Mouse (Mus musculus) hindbrain, embryonic 10.5 days (tissue): ENCODE results near the gene Shank2. TPM values are rescaled to one million over a fixed set of nuclear protein-coding genes. Genes with fewer than 3 reads are reported as not detected.
A peak's percentile ranks its signal among the peaks of the same experiment; 100 is the strongest.

ENCODE experiments used
- DNase-seq: peaks from one replicate; pipeline ENCODE4 v3.0.0-alpha.2; 2017; ENCODE audit warnings: low spot score
- H3K27ac ChIP-seq: fragments of 300-500 bp; sonication (generic); 2 replicates; pipeline ENCODE4 v1.5.1; 2016; ENCODE audit warnings: mild to moderate bottlenecking, moderate library complexity
- H3K27me3 ChIP-seq: fragments of 300-500 bp; sonication (generic); 2 replicates; pipeline ENCODE4 v1.6.1; 2016; ENCODE audit warnings: mild to moderate bottlenecking; ENCODE audit not compliant: poor library complexity, insufficient read depth, severe bottlenecking
- H3K36me3 ChIP-seq: fragments of 300-500 bp; sonication (generic); 2 replicates; pipeline ENCODE4 v1.6.1; 2016; ENCODE audit warnings: mild to moderate bottlenecking, moderate library complexity
- H3K4me1 ChIP-seq: fragments of 300-500 bp; sonication (generic); replicated peaks from 2 replicates; pipeline ENCODE4 v1.6.1; 2016; ENCODE audit warnings: mild to moderate bottlenecking
- H3K4me3 ChIP-seq: fragments of 300-500 bp; sonication (generic); 2 replicates; pipeline ENCODE4 v1.5.1; 2016; ENCODE audit warnings: mild to moderate bottlenecking, moderate library complexity
- H3K9me3 ChIP-seq: fragments of 300-500 bp; sonication (generic); 2 replicates; pipeline ENCODE4 v1.6.1; 2016; ENCODE audit warnings: mild to moderate bottlenecking, moderate library complexity
- WGBS: fragments of 180-500 bp; shearing (Covaris S2); methylation state at CpG from one replicate; pipeline ENCODE4 v1.1.7; 2016; 5-methylcytosine and 5-hydroxymethylcytosine counted together
- polyA plus RNA-seq: library from polyadenylated mRNA; unstranded; fragments of >200 nt; fragmentation: Nextera tagmentation; extraction: Ambion mirVana; gene quantifications from 2 replicates; pipeline ENCODE4 v1.2.1, GENCODE M21; 2016

The Shank2 gene
- polyA plus RNA-seq, 1 experiment from 2014 or later: 1.6 TPM

GRCm38 (mm10) chr7:144217192-144217591 lies 215.5 kb downstream of the Shank2 start:
- no peak overlapping the region for H3K4me3 ChIP-seq
- no peaks in the 10 kb centered on the region for H3K4me1 ChIP-seq
- H3K9me3 ChIP-seq: peaks cover 8% of the 10 kb centered on the region; the same call in 1 of the 2 replicates
- peak; percentile 69 for DNase-seq
- no peaks in the 10 kb centered on the region for H3K27me3 ChIP-seq
- 6% methylated on average over 3 of the region's 3 CpGs for WGBS
- H3K36me3 ChIP-seq: no peaks in the 10 kb centered on the region
- H3K27ac ChIP-seq: no peak overlapping the region

GRCm38 (mm10) chr7:144228683-144229082 lies 227.0 kb downstream of the Shank2 start:
- Histone ChIP-seq H3K27me3 (no peaks in the 10 kb centered on the region), H3K4me3 (no peak overlapping the region), H3K9me3 (no peaks in the 10 kb centered on the region), H3K27ac (no peak overlapping the region), H3K4me1 (peaks cover 41% of the 10 kb centered on the region), H3K36me3 (no peaks in the 10 kb centered on the region)
- 88% methylated on average over 5 of the region's 5 CpGs for WGBS
- no peak for DNase-seq

- Histone ChIP-seq H3K4me3 (no peak overlapping the region), H3K36me3 (no peaks in the 10 kb centered on the region), H3K27me3 (no peaks in the 10 kb centered on the region), H3K27ac (peak overlapping the region; percentile 23; the same call in 1 of the 2 replicates), H3K9me3 (no peaks in the 10 kb centered on the region), H3K4me1 (peaks cover 42% of the 10 kb centered on the region)
- no peak for DNase-seq
- 38% methylated on average over 1 of the region's 1 CpGs for WGBS
Measured at GRCm38 (mm10) chr7:144229421-144229820, 227.7 kb downstream of the Shank2 start.

- peak overlapping the region; percentile 60; the same call in 1 of the 2 replicates for H3K27ac ChIP-seq
- H3K9me3 ChIP-seq: no peaks in the 10 kb centered on the region
- WGBS: 47% methylated on average over 5 of the region's 5 CpGs
- H3K4me1 ChIP-seq: peaks cover 48% of the 10 kb centered on the region
- no peaks in the 10 kb centered on the region for H3K27me3 ChIP-seq
- H3K36me3 ChIP-seq: no peaks in the 10 kb centered on the region
- no peak overlapping the region for H3K4me3 ChIP-seq
- peak; percentile 14 for DNase-seq
Measured at GRCm38 (mm10) chr7:144232132-144232706, 230.5 kb downstream of the Shank2 start.

GRCm38 (mm10) chr7:144233479-144233878 lies 231.8 kb downstream of the Shank2 start:
- WGBS: 91% methylated on average over 8 of the region's 8 CpGs
- Histone ChIP-seq H3K27me3 (no peaks in the 10 kb centered on the region), H3K4me3 (no peak overlapping the region), H3K9me3 (no peaks in the 10 kb centered on the region), H3K36me3 (no peaks in the 10 kb centered on the region), H3K4me1 (peaks cover 59% of the 10 kb centered on the region), H3K27ac (no peak overlapping the region)
- DNase-seq: no peak

GRCm38 (mm10) chr7:144234783-144235182 lies 233.1 kb downstream of the Shank2 start:
- Histone ChIP-seq H3K4me1 (peaks cover 62% of the 10 kb centered on the region), H3K9me3 (no peaks in the 10 kb centered on the region), H3K4me3 (no peak overlapping the region), H3K27ac (no peak overlapping the region), H3K36me3 (no peaks in the 10 kb centered on the region), H3K27me3 (no peaks in the 10 kb centered on the region)
- no peak for DNase-seq
- WGBS: 56% methylated on average over 5 of the region's 5 CpGs

- H3K4me1 ChIP-seq: peaks cover 64% of the 10 kb centered on the region
- 85% methylated on average over 4 of the region's 4 CpGs for WGBS
- no peak for DNase-seq
- H3K27ac ChIP-seq: no peak overlapping the region
- H3K4me3 ChIP-seq: no peak overlapping the region
- no peaks in the 10 kb centered on the region for H3K36me3 ChIP-seq
- no peaks in the 10 kb centered on the region for H3K27me3 ChIP-seq
- H3K9me3 ChIP-seq: no peaks in the 10 kb centered on the region
Measured at GRCm38 (mm10) chr7:144235523-144235922, 233.8 kb downstream of the Shank2 start.

GRCm38 (mm10) chr7:144236802-144237201 lies 235.1 kb downstream of the Shank2 start:
- WGBS: 81% methylated on average over 13 of the region's 13 CpGs
- no peak overlapping the region for H3K27ac ChIP-seq
- no peak overlapping the region for H3K4me3 ChIP-seq
- DNase-seq: no peak
- no peaks in the 10 kb centered on the region for H3K9me3 ChIP-seq
- no peaks in the 10 kb centered on the region for H3K27me3 ChIP-seq
- H3K36me3 ChIP-seq: no peaks in the 10 kb centered on the region
- H3K4me1 ChIP-seq: peaks cover 59% of the 10 kb centered on the region

GRCm38 (mm10) chr7:144238409-144238808 lies 236.7 kb downstream of the Shank2 start:
- Histone ChIP-seq H3K27ac (no peak overlapping the region), H3K27me3 (no peaks in the 10 kb centered on the region), H3K4me1 (peaks cover 56% of the 10 kb centered on the region), H3K36me3 (no peaks in the 10 kb centered on the region), H3K4me3 (no peak overlapping the region), H3K9me3 (no peaks in the 10 kb centered on the region)
- WGBS: 38% methylated on average over 12 of the region's 12 CpGs
- peak; percentile 31 for DNase-seq

- no peak overlapping the region for H3K4me3 ChIP-seq
- peak overlapping the region; percentile 54; the same call in 1 of the 2 replicates for H3K27ac ChIP-seq
- 45% methylated on average over 12 of the region's 12 CpGs for WGBS
- no peaks in the 10 kb centered on the region for H3K9me3 ChIP-seq
- H3K27me3 ChIP-seq: no peaks in the 10 kb centered on the region
- peaks cover 56% of the 10 kb centered on the region for H3K4me1 ChIP-seq
- DNase-seq: no peak
- H3K36me3 ChIP-seq: no peaks in the 10 kb centered on the region
Measured at GRCm38 (mm10) chr7:144238992-144239391, 237.3 kb downstream of the Shank2 start.

GRCm38 (mm10) chr7:144239571-144240370 lies 238.0 kb downstream of the Shank2 start:
- Histone ChIP-seq H3K4me3 (no peak overlapping the region), H3K27me3 (no peaks in the 10 kb centered on the region), H3K4me1 (peaks cover 51% of the 10 kb centered on the region), H3K36me3 (no peaks in the 10 kb centered on the region), H3K27ac (peak overlapping the region; percentile 54; the same call in 1 of the 2 replicates), H3K9me3 (no peaks in the 10 kb centered on the region)
- DNase-seq: no peak
- WGBS: 30% methylated on average over 6 of the region's 6 CpGs

GRCm38 (mm10) chr7:144240736-144241343 lies 239.1 kb downstream of the Shank2 start:
- H3K27ac ChIP-seq: no peak overlapping the region
- H3K9me3 ChIP-seq: no peaks in the 10 kb centered on the region
- no peak overlapping the region for H3K4me3 ChIP-seq
- no peaks in the 10 kb centered on the region for H3K36me3 ChIP-seq
- H3K4me1 ChIP-seq: peaks cover 49% of the 10 kb centered on the region
- DNase-seq: no peak
- H3K27me3 ChIP-seq: no peaks in the 10 kb centered on the region
- 74% methylated on average over 4 of the region's 4 CpGs for WGBS

GRCm38 (mm10) chr7:144244203-144244602 lies 242.5 kb downstream of the Shank2 start:
- no peak for DNase-seq
- Histone ChIP-seq H3K27me3 (no peaks in the 10 kb centered on the region), H3K4me1 (peaks cover 35% of the 10 kb centered on the region), H3K4me3 (no peak overlapping the region), H3K27ac (no peak overlapping the region), H3K36me3 (no peaks in the 10 kb centered on the region), H3K9me3 (no peaks in the 10 kb centered on the region)
- WGBS: 87% methylated on average over 6 of the region's 6 CpGs
